Mouse (Mus musculus) G1E (cell line): ENCODE measurements around the gene Pex16.

Experiments
- CTCF ChIP-seq: IDR thresholded peaks from 2 replicates; pipeline ENCODE4 v1.5.1; 2012; ENCODE audit warnings: low read depth, low read length, inconsistent platforms, mixed read lengths
- TAL1 ChIP-seq: conservative IDR thresholded peaks from 2 replicates; pipeline ENCODE4 v1.6.1; 2012; ENCODE audit warnings: low read depth, low read length, inconsistent platforms, mixed read lengths

DNA sequence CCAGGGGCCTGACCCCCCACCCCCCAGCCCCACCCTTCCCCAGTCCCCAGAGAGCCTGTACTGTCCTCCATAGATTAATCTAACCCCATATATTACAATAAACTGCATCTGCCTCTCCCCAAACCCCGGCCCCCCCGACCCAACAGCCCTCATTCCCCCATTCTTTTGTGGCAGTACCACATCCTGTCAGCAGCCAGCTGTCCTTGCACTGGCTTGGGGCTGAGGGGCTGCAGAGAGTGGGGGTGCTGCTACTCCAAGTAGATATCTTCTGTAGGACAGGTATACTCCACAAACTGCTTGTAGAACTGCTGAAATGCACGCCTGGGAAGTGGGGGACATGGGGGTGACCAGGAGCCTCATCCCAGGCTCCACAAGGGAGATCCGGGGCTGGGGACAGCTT lies 9.6 kb downstream of the Pex16 start:
- no peak for TF ChIP-seq CTCF
- no peak for TF ChIP-seq TAL1
